Mouse (Mus musculus) small intestine, adult 2 months (tissue): Measurements from ENCODE around the gene Mark2.

Source experiments
- CTCF ChIP-seq: fragments of 200-500 bp; IDR thresholded peaks from 2 replicates; pipeline ENCODE4 v1.5.1; 2012; ENCODE audit warnings: low read depth, mild to moderate bottlenecking, control low read depth, inconsistent platforms, low read length, moderate library complexity, mixed read lengths; ENCODE audit not compliant: insufficient replicate concordance, insufficient read length; ENCODE audit errors: extremely low read depth
- POLR2A ChIP-seq: fragments of 200-500 bp; IDR thresholded peaks from 2 replicates; pipeline ENCODE4 v1.6.1; 2012; ENCODE audit warnings: low read depth, mild to moderate bottlenecking, control low read depth, inconsistent platforms, low read length, moderate library complexity

DNA sequence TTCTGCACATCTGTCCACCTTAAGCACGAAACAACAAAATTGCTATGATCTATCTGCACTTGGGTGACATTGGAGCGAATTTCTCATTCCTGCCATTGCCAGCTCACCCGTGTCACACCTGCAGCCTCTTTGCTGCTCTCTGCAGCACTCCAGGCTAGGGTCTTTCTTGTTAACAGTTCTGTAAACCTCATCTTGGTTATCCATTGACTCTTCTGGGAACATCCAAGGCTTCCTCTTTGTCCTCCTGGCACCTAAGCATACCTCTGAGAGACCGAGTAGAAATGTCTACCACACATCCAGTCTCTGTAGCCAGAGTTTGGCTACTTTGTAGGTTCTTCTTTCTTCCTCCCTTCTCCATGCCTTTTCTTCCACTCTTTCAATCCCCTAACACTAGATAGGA lies 45.7 kb downstream of the Mark2 start:
- TF ChIP-seq CTCF (no peak), POLR2A (no peak)
